Mouse (Mus musculus) ES-Bruce4 (cell line): ENCODE results near the gene Ptpn1. TPM values are rescaled to one million over a fixed set of nuclear protein-coding genes. Genes with fewer than 3 reads are reported as not detected.
A peak's percentile ranks its signal among the peaks of the same experiment; 100 is the strongest.

Source experiments
- H3K27ac ChIP-seq: 2 replicates; pipeline ENCODE4 v1.5.1; 2012; ENCODE audit warnings: low read length, inconsistent platforms; ENCODE audit not compliant: insufficient read depth
- H3K27me3 ChIP-seq: 2 replicates; pipeline ENCODE4 v1.6.1; 2012; ENCODE audit warnings: mild to moderate bottlenecking, low read length, inconsistent platforms; ENCODE audit not compliant: control insufficient read depth, poor library complexity, insufficient read depth, severe bottlenecking
- H3K36me3 ChIP-seq: 2 replicates; pipeline ENCODE4 v1.6.1; 2012; ENCODE audit warnings: inconsistent platforms, mild to moderate bottlenecking, low read length, moderate library complexity; ENCODE audit not compliant: control insufficient read depth, poor library complexity, insufficient read depth, severe bottlenecking
- H3K4me1 ChIP-seq: one replicate; pipeline ENCODE4 v1.8.1; 2011; ENCODE audit warnings: low read length; ENCODE audit not compliant: control insufficient read depth, insufficient read depth
- H3K4me3 ChIP-seq: 2 replicates; pipeline ENCODE4 v1.5.1; 2011; ENCODE audit warnings: low read depth, mild to moderate bottlenecking, low read length
- H3K9ac ChIP-seq: 2 replicates; pipeline ENCODE4 v1.6.1; 2012; ENCODE audit warnings: low read depth, mild to moderate bottlenecking, inconsistent platforms; ENCODE audit not compliant: poor library complexity, severe bottlenecking
- H3K9me3 ChIP-seq: replicated peaks from 2 replicates; pipeline ENCODE4 v1.6.1; 2012; ENCODE audit warnings: mild to moderate bottlenecking, low read length, inconsistent platforms; ENCODE audit not compliant: control insufficient read depth, poor library complexity, insufficient read depth, severe bottlenecking
- CTCF ChIP-seq: IDR thresholded peaks from one replicate; pipeline ENCODE4 v1.8.1; 2011; ENCODE audit warnings: low read depth, low read length
- EP300 ChIP-seq: IDR thresholded peaks from 2 replicates; pipeline ENCODE4 v1.6.1; 2011; ENCODE audit warnings: low read depth, low read length; ENCODE audit not compliant: insufficient read depth
- POLR2A ChIP-seq: IDR thresholded peaks from one replicate; pipeline ENCODE4 v1.8.1; 2011; ENCODE audit warnings: low read length; ENCODE audit not compliant: insufficient read depth
- polyA plus RNA-seq: library from polyadenylated mRNA; stranded (reverse); fragments of >200 nt; gene quantifications from 2 replicates; pipeline ENCODE4 v1.2.4, GENCODE M21; 2011; ENCODE audit warnings: low read depth; ENCODE audit not compliant: missing spikeins, insufficient read depth, insufficient read length

Ptpn1 gene
- polyA plus RNA-seq, 1 experiment: 51.3 TPM

DNA sequence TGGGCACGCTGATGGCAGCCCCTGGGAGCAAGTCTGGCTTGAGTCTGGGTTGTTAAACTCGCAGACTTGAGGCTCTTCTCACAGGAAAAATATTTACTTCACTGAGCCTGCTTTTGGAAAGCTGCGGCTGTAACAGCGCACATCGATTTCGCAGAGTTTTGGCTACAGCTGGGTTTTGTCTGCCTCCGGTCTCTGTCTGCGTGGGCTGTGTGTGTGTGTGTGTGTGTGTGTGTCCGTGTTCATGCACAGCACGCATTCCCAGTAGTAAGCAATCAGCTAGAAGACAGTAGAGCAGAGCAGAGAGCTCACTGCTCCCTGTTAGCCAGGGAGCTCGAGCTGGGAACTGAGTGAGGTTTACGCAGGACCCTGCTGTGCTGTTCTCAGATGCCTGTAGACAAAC lies 93.3 kb downstream of the Ptpn1 start:
- Histone ChIP-seq H3K9ac (no peak overlapping the region), H3K36me3 (no peaks in the 10 kb centered on the region), H3K9me3 (no peaks in the 10 kb centered on the region; the same call in 1 of the 2 replicates), H3K27ac (no peak overlapping the region), H3K4me1 (no peaks in the 10 kb centered on the region), H3K4me3 (no peak overlapping the region), H3K27me3 (no peaks in the 10 kb centered on the region)
- TF ChIP-seq CTCF (no peak), POLR2A (no peak), EP300 (no peak)

DNA sequence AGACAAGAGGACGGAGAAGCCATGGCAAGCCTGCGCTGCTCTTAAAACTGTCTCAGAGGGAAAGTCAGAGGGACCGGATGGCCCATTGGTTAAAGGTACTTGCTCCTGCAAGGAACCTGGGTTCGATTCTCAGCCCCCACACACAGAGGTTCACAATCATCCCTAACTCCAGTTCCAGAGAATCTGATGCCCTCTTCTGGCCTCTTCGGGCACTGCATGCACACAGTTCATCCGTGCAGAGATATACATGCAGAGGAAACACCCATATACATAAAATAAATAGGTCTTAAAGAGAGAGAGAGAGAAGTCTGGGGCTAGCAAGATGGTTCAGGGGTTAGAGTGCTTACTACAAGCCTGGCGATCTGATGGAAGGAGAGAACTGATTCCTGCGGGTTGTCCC lies 94.0 kb downstream of the Ptpn1 start:
- Histone ChIP-seq H3K9ac (no peak overlapping the region), H3K27me3 (no peaks in the 10 kb centered on the region), H3K36me3 (no peaks in the 10 kb centered on the region), H3K4me3 (no peak overlapping the region), H3K9me3 (no peaks in the 10 kb centered on the region; the same call in 1 of the 2 replicates), H3K4me1 (no peaks in the 10 kb centered on the region), H3K27ac (no peak overlapping the region)
- peak; percentile 59 for TF ChIP-seq CTCF
- TF ChIP-seq POLR2A: no peak

DNA sequence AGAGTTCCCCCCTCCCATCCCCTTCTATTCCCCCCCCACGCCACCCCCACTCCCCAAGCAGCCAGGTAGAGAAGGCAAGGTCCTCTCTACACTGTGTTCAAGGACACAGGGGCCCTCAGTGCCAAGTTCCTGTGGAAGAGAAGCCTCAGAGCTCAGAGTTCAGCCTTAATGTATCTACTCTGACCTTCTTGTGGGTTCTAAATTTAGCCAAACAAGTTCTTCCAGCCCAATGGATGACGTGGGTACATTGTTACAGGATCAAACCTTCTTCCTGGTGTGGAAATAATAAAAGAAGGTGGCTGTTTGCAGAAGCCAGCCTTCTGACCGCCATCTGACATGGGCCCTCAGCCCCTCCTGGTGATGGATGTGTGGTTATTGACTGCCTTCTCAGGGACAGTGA lies 94.6 kb downstream of the Ptpn1 start:
- no peaks in the 10 kb centered on the region; the same call in 1 of the 2 replicates for H3K9me3 ChIP-seq
- H3K4me3 ChIP-seq: no peak overlapping the region
- H3K9ac ChIP-seq: no peak overlapping the region
- no peaks in the 10 kb centered on the region for H3K27me3 ChIP-seq
- no peak overlapping the region for H3K27ac ChIP-seq
- TF ChIP-seq CTCF: no peak
- no peak for TF ChIP-seq POLR2A
- no peak for TF ChIP-seq EP300
- no peaks in the 10 kb centered on the region for H3K4me1 ChIP-seq
- no peaks in the 10 kb centered on the region for H3K36me3 ChIP-seq

DNA sequence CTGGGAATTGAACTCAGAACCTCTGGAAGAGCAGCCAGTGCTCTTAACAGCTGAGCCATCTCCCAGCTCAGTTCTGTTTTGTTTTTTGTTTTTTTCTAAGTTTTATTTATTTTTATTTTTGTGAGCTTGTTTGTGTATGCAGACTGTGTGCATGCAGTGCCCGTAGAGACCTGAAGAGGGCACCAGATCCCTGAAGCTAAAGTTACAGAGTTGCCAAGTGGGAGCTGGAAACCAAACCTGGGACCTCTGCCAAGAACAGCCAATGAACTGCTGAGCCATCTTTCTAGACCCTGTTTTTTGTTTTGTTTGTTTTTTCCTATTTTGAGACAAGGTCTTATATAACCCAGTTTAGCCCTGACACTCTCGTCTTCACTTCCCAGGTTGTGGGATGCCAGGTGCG lies 96.5 kb downstream of the Ptpn1 start:
- no peak overlapping the region for H3K4me3 ChIP-seq
- TF ChIP-seq EP300 (no peak), CTCF (peak; percentile 25), POLR2A (no peak)
- H3K9ac ChIP-seq: no peak overlapping the region
- H3K27ac ChIP-seq: no peak overlapping the region
- H3K9me3 ChIP-seq: no peaks in the 10 kb centered on the region; the same call in 1 of the 2 replicates
- no peaks in the 10 kb centered on the region for H3K4me1 ChIP-seq
- no peaks in the 10 kb centered on the region for H3K36me3 ChIP-seq
- no peaks in the 10 kb centered on the region for H3K27me3 ChIP-seq

Other genes starting within 250 kb of the Ptpn1 start
- gene Cebpb, start 243.1 kb upstream of the Ptpn1 start, polyA plus RNA-seq: 9.2 and 10.4 TPM in 2 replicates
- 41.9 and 45.6 TPM in 2 replicates for gene Tmem189, start 242.2 kb upstream of the Ptpn1 start, polyA plus RNA-seq
- 1.8 and 2.4 TPM in 2 replicates for gene Ripor3, start 78.6 kb downstream of the Ptpn1 start, polyA plus RNA-seq
- gene Pard6b, start 148.9 kb downstream of the Ptpn1 start, polyA plus RNA-seq: 55.0 and 55.3 TPM in 2 replicates